Mouse (Mus musculus): ENCODE results near the gene Tmem9b. TPM values are rescaled to one million over a fixed set of nuclear protein-coding genes. Genes with fewer than 3 reads are reported as not detected.
A peak's percentile ranks its signal among the peaks of the same experiment; 100 is the strongest.

The Tmem9b gene
- total and polyA plus RNA-seq, 2 experiments from 2014 or later: 74.8 to 142 TPM

DNA sequence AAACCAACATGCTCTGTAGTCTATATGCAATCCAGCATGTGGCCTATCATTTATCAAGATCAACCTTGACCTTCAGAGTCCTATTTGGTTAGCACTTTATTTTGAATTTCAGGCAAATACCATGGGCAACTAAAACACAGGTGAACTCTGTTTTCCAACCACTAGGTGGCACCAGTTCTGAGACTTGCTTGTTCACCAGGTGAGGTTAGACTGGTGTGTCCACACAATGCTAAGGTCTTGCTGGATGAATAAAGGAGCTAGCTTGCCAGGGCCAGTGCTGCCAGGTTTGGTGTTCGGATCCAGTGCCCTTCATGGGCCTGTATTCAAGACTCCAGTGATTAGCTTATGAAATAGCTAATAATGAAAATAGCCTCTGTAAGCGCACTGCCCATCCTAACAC lies 40.1 kb upstream of the Tmem9b start:
- H3K4me3 ChIP-seq (ENCODE audit: low read depth, low read length): no peak overlapping the region
- H3K27ac ChIP-seq (ENCODE audit: low read depth): no peak overlapping the region
- no peak overlapping the region for H3K4me2 ChIP-seq (ENCODE audit: low read depth, low read length)
- peaks cover 3% of the 10 kb centered on the region; the same call in 1 of the 2 replicates for H3K27me3 ChIP-seq (ENCODE audit: control insufficient read depth, insufficient read depth, low read length)
- peak; percentile 84 for TF ChIP-seq CTCF (IDR thresholded peaks at IDR 0.05; ENCODE audit: low read depth)
- TF ChIP-seq EP300 (IDR thresholded peaks at IDR 0.05; ENCODE audit: low read depth): no peak
- peak; percentile 45 for DNase-seq (ENCODE audit: low spot score)
- H3K4me1 ChIP-seq (ENCODE audit: control insufficient read depth, insufficient read depth): peaks cover 15% of the 10 kb centered on the region
- 73% methylated on average over 2 of the region's 2 CpGs for WGBS
- peak; percentile 43; the same call in 1 of the 2 replicates for ATAC-seq (ENCODE audit: insufficient read depth, low read depth)
- H3K9ac ChIP-seq (replicated peaks; ENCODE audit: low read depth, low read length): no peak overlapping the region
- no peaks in the 10 kb centered on the region for H3K36me3 ChIP-seq (replicated peaks; ENCODE audit: control insufficient read depth, insufficient read depth, low read length)
- H3K9me3 ChIP-seq (replicated peaks; ENCODE audit: control insufficient read depth, low read length): no peaks in the 10 kb centered on the region

DNA sequence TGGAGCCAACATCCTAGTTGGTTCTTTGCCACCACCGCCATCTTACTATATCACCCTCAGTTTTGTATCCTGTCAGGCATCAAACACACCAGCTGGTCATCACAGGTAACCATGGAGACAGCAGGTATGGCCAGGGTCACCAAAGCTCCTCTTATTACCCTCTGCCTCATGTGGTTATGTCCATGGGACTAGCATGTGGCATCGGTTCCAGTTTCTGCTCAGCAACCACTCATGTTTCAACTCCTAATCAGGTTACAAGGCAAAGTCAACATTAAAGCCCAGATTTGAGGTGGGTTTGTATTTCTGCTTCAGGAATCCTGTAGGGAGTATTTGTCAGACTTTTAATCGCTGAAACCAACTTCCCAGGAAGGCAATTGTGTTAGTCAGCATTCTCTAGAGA lies 38.1 kb upstream of the Tmem9b start:
- peaks cover 12% of the 10 kb centered on the region for H3K4me1 ChIP-seq (ENCODE audit: control insufficient read depth, insufficient read depth)
- no peaks in the 10 kb centered on the region for H3K9me3 ChIP-seq (replicated peaks; ENCODE audit: control insufficient read depth, low read length)
- no peak overlapping the region for H3K27ac ChIP-seq (ENCODE audit: low read depth)
- no peak for TF ChIP-seq EP300 (IDR thresholded peaks at IDR 0.05; ENCODE audit: low read depth)
- no peak for TF ChIP-seq CTCF (IDR thresholded peaks at IDR 0.05; ENCODE audit: low read depth)
- no peak overlapping the region for H3K4me2 ChIP-seq (ENCODE audit: low read depth, low read length)
- H3K9ac ChIP-seq (replicated peaks; ENCODE audit: low read depth, low read length): no peak overlapping the region
- ATAC-seq (ENCODE audit: insufficient read depth, low read depth) (no peak), DNase-seq (ENCODE audit: low spot score) (no peak)
- H3K4me3 ChIP-seq (ENCODE audit: low read depth, low read length): no peak overlapping the region
- no peaks in the 10 kb centered on the region for H3K36me3 ChIP-seq (replicated peaks; ENCODE audit: control insufficient read depth, insufficient read depth, low read length)
- WGBS: 71% methylated on average over 3 of the region's 3 CpGs
- H3K27me3 ChIP-seq (ENCODE audit: control insufficient read depth, insufficient read depth, low read length): peaks cover 3% of the 10 kb centered on the region; the same call in 1 of the 2 replicates

DNA sequence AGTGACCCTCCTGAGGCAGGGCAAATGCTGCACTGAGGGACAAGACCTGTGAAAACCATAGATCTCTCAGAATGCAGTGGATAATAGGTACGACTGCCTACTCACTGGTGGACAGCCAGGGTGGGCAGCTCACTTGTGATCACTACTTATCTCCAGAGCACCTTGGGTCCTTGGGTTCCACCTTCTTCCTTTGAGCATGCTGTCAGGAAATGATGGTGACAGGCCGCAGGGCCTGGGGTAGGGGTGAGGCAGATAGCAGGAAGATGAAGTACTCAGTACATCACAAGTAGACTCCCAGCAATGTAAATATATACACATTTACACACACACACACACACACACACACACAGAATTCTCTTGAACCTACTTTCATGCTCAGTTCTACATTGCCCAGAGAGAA lies 35.2 kb upstream of the Tmem9b start:
- Histone ChIP-seq H3K4me3 (ENCODE audit: low read depth, low read length) (no peak overlapping the region), H3K36me3 (replicated peaks; ENCODE audit: control insufficient read depth, insufficient read depth, low read length) (no peaks in the 10 kb centered on the region), H3K27me3 (ENCODE audit: control insufficient read depth, insufficient read depth, low read length) (peaks cover 14% of the 10 kb centered on the region), H3K9ac (replicated peaks; ENCODE audit: low read depth, low read length) (no peak overlapping the region), H3K9me3 (replicated peaks; ENCODE audit: control insufficient read depth, low read length) (no peaks in the 10 kb centered on the region), H3K4me1 (ENCODE audit: control insufficient read depth, insufficient read depth) (no peaks in the 10 kb centered on the region), H3K4me2 (ENCODE audit: low read depth, low read length) (no peak overlapping the region), H3K27ac (ENCODE audit: low read depth) (no peak overlapping the region)
- 76% methylated on average over 2 of the region's 2 CpGs for WGBS
- TF ChIP-seq EP300 (IDR thresholded peaks at IDR 0.05; ENCODE audit: low read depth): no peak
- DNase-seq (ENCODE audit: low spot score) (no peak), ATAC-seq (ENCODE audit: insufficient read depth, low read depth) (no peak)

DNA sequence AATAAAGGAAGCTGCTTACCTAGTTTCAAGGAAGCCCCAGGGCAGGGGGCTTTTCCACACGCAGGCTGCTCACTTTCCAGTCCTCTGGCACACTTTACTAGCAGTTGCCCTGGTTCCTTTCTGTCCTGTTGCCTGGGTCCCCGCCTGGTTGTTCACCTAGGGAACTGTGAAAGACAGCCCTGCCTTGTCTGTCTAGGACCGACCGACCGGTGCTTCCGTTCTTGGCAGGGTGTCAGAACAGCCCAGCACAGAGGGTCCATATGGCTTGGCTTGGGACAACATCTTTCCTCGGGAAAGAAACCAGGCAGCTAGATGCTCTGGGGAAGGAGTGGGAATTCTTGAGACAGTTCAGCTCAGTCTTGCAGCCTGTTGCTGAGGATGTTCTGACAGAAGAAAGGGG lies 30.6 kb upstream of the Tmem9b start:
- peaks cover 55% of the 10 kb centered on the region for H3K27me3 ChIP-seq (ENCODE audit: control insufficient read depth, insufficient read depth, low read length)
- 27% methylated on average over 7 of the region's 7 CpGs for WGBS
- no peak overlapping the region for H3K27ac ChIP-seq (ENCODE audit: low read depth)
- no peak overlapping the region for H3K4me2 ChIP-seq (ENCODE audit: low read depth, low read length)
- DNase-seq (ENCODE audit: low spot score) (no peak), ATAC-seq (ENCODE audit: insufficient read depth, low read depth) (no peak)
- no peaks in the 10 kb centered on the region for H3K9me3 ChIP-seq (replicated peaks; ENCODE audit: control insufficient read depth, low read length)
- H3K4me1 ChIP-seq (ENCODE audit: control insufficient read depth, insufficient read depth): peaks cover 5% of the 10 kb centered on the region; the same call in 1 of the 2 replicates
- TF ChIP-seq EP300 (IDR thresholded peaks at IDR 0.05; ENCODE audit: low read depth): no peak
- no peak for TF ChIP-seq CTCF (IDR thresholded peaks at IDR 0.05; ENCODE audit: low read depth)
- H3K9ac ChIP-seq (replicated peaks; ENCODE audit: low read depth, low read length): no peak overlapping the region
- no peak overlapping the region for H3K4me3 ChIP-seq (ENCODE audit: low read depth, low read length)
- no peaks in the 10 kb centered on the region for H3K36me3 ChIP-seq (replicated peaks; ENCODE audit: control insufficient read depth, insufficient read depth, low read length)

DNA sequence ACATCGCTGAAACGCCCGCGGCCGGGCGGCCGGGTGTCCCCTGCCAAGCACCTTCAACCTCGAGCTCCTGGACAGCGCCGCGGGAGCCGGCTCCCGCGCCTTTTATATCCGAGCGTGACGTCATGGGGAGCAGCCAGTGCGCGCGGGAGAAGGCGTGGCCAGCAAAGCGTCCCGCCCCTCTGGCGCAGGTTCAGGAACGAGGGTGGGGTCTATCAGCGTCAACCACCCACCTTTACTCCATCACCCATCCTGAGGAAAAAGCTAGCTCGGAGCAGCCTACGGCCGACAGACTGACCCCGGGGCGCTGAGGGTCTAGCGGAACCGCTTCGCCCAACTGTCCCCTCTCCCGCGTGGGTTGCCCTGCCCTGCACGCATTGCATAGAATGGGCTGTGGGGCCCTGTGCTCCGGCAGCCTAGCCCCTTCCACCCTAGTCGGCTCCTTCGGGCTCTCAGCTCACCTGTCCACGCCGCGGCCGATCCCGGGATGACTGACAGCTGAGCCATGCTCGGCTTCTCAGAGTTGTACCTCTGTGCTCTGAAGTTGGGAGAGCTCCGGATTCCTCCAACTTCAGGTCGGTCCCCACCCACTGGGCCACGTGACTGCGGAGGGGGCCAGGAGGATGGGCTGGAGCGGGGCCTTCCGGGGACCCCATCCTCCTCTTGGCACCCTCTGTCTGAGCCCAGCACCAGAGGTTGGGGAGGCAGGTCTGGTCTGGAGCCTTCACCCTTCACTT lies 29.0 kb upstream of the Tmem9b start, which contains the start of gene Nrip3:
TSS of gene Nrip3 (minus strand) at position 556 of the 734 bp plus-strand sequence.
- TF ChIP-seq CTCF (IDR thresholded peaks at IDR 0.05; ENCODE audit: low read depth) (no peak), EP300 (IDR thresholded peaks at IDR 0.05; ENCODE audit: low read depth) (no peak)
- Histone ChIP-seq H3K36me3 (replicated peaks; ENCODE audit: control insufficient read depth, insufficient read depth, low read length) (no peaks in the 10 kb centered on the region), H3K9me3 (replicated peaks; ENCODE audit: control insufficient read depth, low read length) (no peaks in the 10 kb centered on the region), H3K27ac (ENCODE audit: low read depth) (no peak within 1 kb of the TSS), H3K4me3 (ENCODE audit: low read depth, low read length) (peak within 1 kb of the TSS; percentile 49), H3K27me3 (ENCODE audit: control insufficient read depth, insufficient read depth, low read length) (peaks cover 62% of the 10 kb centered on the region), H3K9ac (replicated peaks; ENCODE audit: low read depth, low read length) (0 out of 2 replicates have a peak within 1 kb of the TSS, but pooled peaks have one; percentile 6), H3K4me1 (ENCODE audit: control insufficient read depth, insufficient read depth) (peaks cover 5% of the 10 kb centered on the region; the same call in 1 of the 2 replicates), H3K4me2 (ENCODE audit: low read depth, low read length) (peak within 1 kb of the TSS; percentile 84)
- DNase-seq (ENCODE audit: low spot score) (peak; percentile 53), ATAC-seq (ENCODE audit: insufficient read depth, low read depth) (peak; percentile 86)
- 4% methylated on average over 51 of the region's 52 CpGs for WGBS
